Mouse (Mus musculus) telencephalon, adult 2 months (tissue): Measurements from ENCODE around the gene Syde2.

Experiments used
- DNase-seq: peaks from one replicate; pipeline ENCODE4 v3.0.0-alpha.2; 2011; ENCODE audit warnings: low read depth, low spot score

The Syde2 gene

DNA sequence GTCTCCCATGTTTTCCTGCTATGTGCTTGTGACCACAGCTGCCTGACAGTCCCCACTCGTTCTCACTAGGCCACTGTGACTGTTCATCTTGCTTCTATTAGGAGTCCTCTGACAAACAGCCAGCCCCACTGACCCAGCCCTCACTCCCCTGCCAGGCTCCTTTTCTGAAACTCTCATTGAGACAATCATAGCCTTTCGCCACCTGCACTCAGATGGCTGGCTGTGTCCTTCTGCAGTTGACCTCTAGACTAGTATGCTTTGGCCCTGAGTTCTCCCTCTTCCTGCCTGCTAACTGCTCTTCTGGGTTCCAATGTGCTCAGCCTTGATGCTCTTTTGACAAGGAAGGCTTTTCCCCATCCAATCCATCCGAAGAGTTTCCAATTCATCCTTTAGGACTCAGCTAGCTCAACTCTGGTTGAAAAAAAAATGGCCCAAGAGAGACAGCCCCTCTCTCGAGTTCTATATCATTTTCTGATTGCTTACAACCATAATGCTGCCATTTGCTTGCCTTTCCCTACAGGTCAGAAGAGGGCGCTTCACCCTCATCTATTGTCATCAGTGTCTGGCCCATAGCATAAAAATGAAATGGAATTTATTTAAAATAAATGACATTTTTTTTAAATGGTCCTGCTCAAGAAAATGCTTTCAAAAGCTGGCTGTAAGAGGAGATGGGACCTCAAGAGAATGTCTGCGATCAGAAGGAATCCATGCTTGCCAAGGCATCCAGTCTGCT, 65.6 kb downstream of the Syde2 start:
- no peak for DNase-seq

DNA sequence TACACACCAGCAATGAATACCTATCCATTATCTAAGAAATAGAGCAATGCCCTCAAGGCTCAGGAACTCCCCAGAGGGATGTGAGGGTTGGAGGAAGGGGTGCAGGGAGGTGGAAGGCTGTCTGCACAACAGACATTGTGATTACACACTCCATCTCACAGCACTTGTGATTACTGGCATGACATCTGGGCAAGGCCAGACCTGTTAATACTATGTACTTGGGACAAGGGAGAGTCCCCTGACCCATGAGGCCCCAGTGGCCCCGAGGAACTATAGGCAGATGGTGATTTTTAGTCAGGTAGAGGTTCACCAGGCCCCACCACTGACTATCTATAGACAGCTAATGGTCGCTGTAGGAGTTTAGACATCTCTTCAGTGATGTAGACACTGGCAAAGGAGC, 66.2 kb downstream of the Syde2 start:
- no peak for DNase-seq

GRCm38 (mm10) chr3:146057131-146057530, 69.5 kb downstream of the Syde2 start:
- DNase-seq: no peak

DNA sequence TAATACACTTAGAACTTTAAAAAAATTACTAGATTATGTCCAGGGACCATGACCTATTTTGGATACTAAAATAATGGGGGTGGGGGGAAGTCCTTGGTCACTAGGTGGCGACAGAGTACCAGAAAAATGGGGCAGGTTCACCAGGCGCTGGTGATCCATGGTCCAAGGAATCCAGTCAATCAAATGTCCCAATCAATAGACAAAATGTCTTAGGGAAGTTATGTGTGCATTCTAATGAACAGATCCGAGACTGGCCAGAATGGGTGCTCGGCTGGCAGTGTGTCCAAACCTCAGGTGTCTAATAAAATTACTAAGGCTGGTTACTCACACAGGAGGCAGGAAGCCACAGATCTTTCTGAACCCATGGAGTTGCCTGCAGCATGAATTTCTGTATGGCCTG, 70.6 kb downstream of the Syde2 start:
- no peak for DNase-seq

- no peak for DNase-seq
Measured at GRCm38 (mm10) chr3:146059356-146059926, 71.8 kb downstream of the Syde2 start.

DNA sequence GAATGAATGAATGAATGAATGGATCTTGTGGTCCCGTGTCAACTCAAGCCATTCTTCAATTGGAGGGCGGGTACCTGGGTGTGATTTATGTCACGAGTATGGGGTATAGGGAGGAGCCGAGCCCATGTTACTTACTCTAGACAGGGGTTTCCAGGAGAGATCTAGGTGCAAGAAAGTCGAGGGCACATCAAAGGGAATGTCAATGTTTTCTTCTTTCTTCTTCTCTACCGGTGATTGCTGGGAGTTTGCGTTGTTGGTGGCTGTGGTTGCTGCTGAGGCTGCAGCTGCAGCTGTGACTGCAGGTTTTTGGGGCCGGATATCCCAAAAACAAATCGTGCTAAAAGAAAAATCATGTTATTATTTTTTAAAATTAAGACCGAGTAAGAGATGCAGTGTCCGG, 75.5 kb downstream of the Syde2 start:
- no peak for DNase-seq

DNA sequence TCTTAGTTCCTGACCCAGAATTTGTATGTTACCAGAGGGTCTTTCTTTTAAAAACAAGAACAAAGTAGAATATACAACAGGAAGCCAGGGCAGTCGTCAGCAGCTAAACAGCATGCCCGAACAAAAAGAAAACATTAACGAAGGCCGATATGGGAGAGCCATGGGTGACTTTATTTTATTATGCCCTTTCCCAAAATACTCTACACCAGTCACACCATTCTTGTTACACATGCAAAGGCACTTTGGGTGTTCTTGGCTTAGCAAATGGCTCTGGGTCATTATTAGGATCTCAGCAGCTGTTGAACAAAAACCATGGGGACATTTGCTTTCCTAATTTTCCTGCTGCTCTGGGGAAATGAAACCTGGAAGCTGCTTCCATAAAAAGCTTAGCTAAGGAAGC, 81.6 kb downstream of the Syde2 start:
- no peak for DNase-seq
